Mouse (Mus musculus): ENCODE results near the gene Dspp. TPM values are rescaled to one million over a fixed set of nuclear protein-coding genes. Genes with fewer than 3 reads are reported as not detected.

The Dspp gene
- polyA plus RNA-seq (2014; fragmentation: Nextera tagmentation; extraction: Ambion mirVana): not detected in 2 replicates

DNA sequence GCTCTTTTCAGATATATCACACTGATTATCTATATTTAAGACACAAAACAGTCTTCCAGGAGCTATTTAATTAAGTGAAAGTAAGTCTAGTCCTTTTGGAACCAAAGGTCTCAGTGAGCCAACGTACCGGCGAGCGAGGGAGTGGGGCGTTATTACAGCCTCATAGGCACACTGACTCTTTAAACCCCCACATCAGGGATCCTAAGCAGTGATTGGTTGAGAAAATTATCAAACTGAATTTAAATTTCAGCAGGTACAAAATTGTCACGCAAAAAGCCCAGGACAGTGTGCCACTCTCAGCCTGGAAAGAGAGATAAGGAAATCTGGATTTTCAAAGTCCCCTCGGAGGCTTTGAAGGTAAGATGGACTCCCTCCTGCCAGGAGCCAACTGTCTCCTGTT is at the start of gene Dspp:
Gene Dspp, plus strand, starts transcription at position 301 of the 400 bp plus-strand sequence.
- H3K27ac ChIP-seq (replicated peaks; ENCODE audit: low read depth, low read length): no peak within 1 kb of the TSS
- ATAC-seq (ENCODE audit: low read depth) (no peak), DNase-seq (ENCODE audit: low spot score) (no peak)
- H3K4me2 ChIP-seq (ENCODE audit: low read depth, low read length): no peak within 1 kb of the TSS
- no peaks in the 10 kb centered on the region for H3K9me3 ChIP-seq (ENCODE audit: control insufficient read depth, low read length)
- WGBS: 85% methylated on average over 7 of the region's 7 CpGs
- no peak within 1 kb of the TSS for H3K9ac ChIP-seq (ENCODE audit: low read depth, low read length)
- no peaks in the 10 kb centered on the region for H3K4me1 ChIP-seq (ENCODE audit: control insufficient read depth, insufficient read depth, low read length)
- H3K27me3 ChIP-seq (replicated peaks; ENCODE audit: control insufficient read depth, insufficient read depth, low read length): no peaks in the 10 kb centered on the region
- H3K36me3 ChIP-seq (ENCODE audit: control insufficient read depth, insufficient read depth, low read length): no peaks in the 10 kb centered on the region
- H3K4me3 ChIP-seq (ENCODE audit: low read depth, low read length): no peak within 1 kb of the TSS

DNA sequence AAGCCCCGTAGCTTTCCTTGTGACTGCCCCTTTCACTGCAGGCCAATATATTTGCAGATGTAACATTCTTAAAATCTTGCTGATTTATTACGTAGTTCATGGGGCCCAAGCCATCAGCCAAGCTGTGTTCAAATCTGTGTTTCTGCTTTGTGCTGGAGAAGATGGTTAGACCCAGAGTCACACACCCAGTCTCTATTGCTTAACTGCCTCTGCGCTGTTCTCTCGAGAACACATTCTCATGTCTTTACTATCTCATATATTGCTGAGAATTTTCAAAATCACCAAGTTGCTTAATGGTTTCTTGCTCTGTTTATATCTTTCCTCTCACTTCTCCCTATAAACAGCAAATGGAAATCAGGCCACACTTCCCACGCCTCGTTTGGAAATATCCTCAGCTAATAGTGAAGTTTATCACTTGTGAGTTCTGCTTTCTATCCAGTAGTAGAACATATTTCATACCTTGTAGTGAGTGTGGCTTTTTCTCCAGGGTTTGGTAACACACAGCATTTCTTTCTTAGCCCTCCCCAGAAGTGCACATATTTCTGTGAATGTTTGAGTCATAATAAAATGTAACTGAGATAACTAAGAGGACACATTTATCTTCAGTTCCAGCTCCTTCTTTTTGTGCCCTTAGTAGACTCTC is 46.4 kb upstream of the Dspp start:
- no peak overlapping the region for H3K4me3 ChIP-seq (ENCODE audit: low read depth, low read length)
- DNase-seq (ENCODE audit: low spot score) (no peak), ATAC-seq (ENCODE audit: low read depth) (no peak)
- H3K9ac ChIP-seq (ENCODE audit: low read depth, low read length): no peak overlapping the region
- no peak overlapping the region for H3K4me2 ChIP-seq (ENCODE audit: low read depth, low read length)
- no peak overlapping the region for H3K27ac ChIP-seq (replicated peaks; ENCODE audit: low read depth, low read length)
- no peaks in the 10 kb centered on the region for H3K36me3 ChIP-seq (ENCODE audit: control insufficient read depth, insufficient read depth, low read length)
- H3K9me3 ChIP-seq (ENCODE audit: control insufficient read depth, low read length): no peaks in the 10 kb centered on the region
- peaks cover 7% of the 10 kb centered on the region; the same call in 1 of the 2 replicates for H3K4me1 ChIP-seq (ENCODE audit: control insufficient read depth, insufficient read depth, low read length)
- no peaks in the 10 kb centered on the region for H3K27me3 ChIP-seq (replicated peaks; ENCODE audit: control insufficient read depth, insufficient read depth, low read length)
- 83% methylated on average over 6 of the region's 6 CpGs for WGBS

- H3K9me3 ChIP-seq (ENCODE audit: control insufficient read depth, low read length): no peaks in the 10 kb centered on the region
- whole genome bisulfite sequencing: 84% methylated on average over 12 of the region's 12 CpGs
- DNase-seq (ENCODE audit: low spot score) (peak; percentile 55), ATAC-seq (ENCODE audit: low read depth) (peak; percentile 13; the same call in 1 of the 2 replicates)
- H3K27ac ChIP-seq (replicated peaks; ENCODE audit: low read depth, low read length): no peak overlapping the region
- H3K27me3 ChIP-seq (replicated peaks; ENCODE audit: control insufficient read depth, insufficient read depth, low read length): no peaks in the 10 kb centered on the region
- no peak overlapping the region for H3K4me3 ChIP-seq (ENCODE audit: low read depth, low read length)
- peaks cover 7% of the 10 kb centered on the region; the same call in 1 of the 2 replicates for H3K4me1 ChIP-seq (ENCODE audit: control insufficient read depth, insufficient read depth, low read length)
- H3K9ac ChIP-seq (ENCODE audit: low read depth, low read length): no peak overlapping the region
- no peaks in the 10 kb centered on the region for H3K36me3 ChIP-seq (ENCODE audit: control insufficient read depth, insufficient read depth, low read length)
- no peak overlapping the region for H3K4me2 ChIP-seq (ENCODE audit: low read depth, low read length)
These were observed 43.8 kb upstream of the Dspp start for GRCm38 (mm10) chr5:104126561-104127320.

GRCm38 (mm10) chr5:104127351-104127750 is 43.2 kb upstream of the Dspp start:
- H3K36me3 ChIP-seq (ENCODE audit: control insufficient read depth, insufficient read depth, low read length): no peaks in the 10 kb centered on the region
- H3K4me3 ChIP-seq (ENCODE audit: low read depth, low read length): no peak overlapping the region
- no peaks in the 10 kb centered on the region for H3K27me3 ChIP-seq (replicated peaks; ENCODE audit: control insufficient read depth, insufficient read depth, low read length)
- no peak overlapping the region for H3K27ac ChIP-seq (replicated peaks; ENCODE audit: low read depth, low read length)
- ATAC-seq (ENCODE audit: low read depth) (no peak), DNase-seq (ENCODE audit: low spot score) (no peak)
- no peak overlapping the region for H3K9ac ChIP-seq (ENCODE audit: low read depth, low read length)
- WGBS: 92% methylated on average over 1 of the region's 1 CpGs
- peaks cover 7% of the 10 kb centered on the region; the same call in 1 of the 2 replicates for H3K4me1 ChIP-seq (ENCODE audit: control insufficient read depth, insufficient read depth, low read length)
- no peak overlapping the region for H3K4me2 ChIP-seq (ENCODE audit: low read depth, low read length)
- no peaks in the 10 kb centered on the region for H3K9me3 ChIP-seq (ENCODE audit: control insufficient read depth, low read length)

- Histone ChIP-seq H3K4me2 (ENCODE audit: low read depth, low read length) (no peak overlapping the region), H3K4me1 (ENCODE audit: control insufficient read depth, insufficient read depth, low read length) (peaks cover 7% of the 10 kb centered on the region; the same call in 1 of the 2 replicates), H3K27me3 (replicated peaks; ENCODE audit: control insufficient read depth, insufficient read depth, low read length) (no peaks in the 10 kb centered on the region), H3K27ac (replicated peaks; ENCODE audit: low read depth, low read length) (no peak overlapping the region; the same call in 1 of the 2 replicates), H3K36me3 (ENCODE audit: control insufficient read depth, insufficient read depth, low read length) (no peaks in the 10 kb centered on the region), H3K4me3 (ENCODE audit: low read depth, low read length) (no peak overlapping the region), H3K9me3 (ENCODE audit: control insufficient read depth, low read length) (no peaks in the 10 kb centered on the region), H3K9ac (ENCODE audit: low read depth, low read length) (no peak overlapping the region)
- DNase-seq (ENCODE audit: low spot score) (peak; percentile 54), ATAC-seq (ENCODE audit: low read depth) (peak; percentile 70)
- WGBS: 29% methylated on average over 12 of the region's 12 CpGs
These were observed 42.1 kb upstream of the Dspp start for GRCm38 (mm10) chr5:104128281-104129031.

- H3K4me3 ChIP-seq (ENCODE audit: low read depth, low read length): no peak overlapping the region
- no peak overlapping the region for H3K9ac ChIP-seq (ENCODE audit: low read depth, low read length)
- H3K27me3 ChIP-seq (replicated peaks; ENCODE audit: control insufficient read depth, insufficient read depth, low read length): no peaks in the 10 kb centered on the region
- no peaks in the 10 kb centered on the region for H3K9me3 ChIP-seq (ENCODE audit: control insufficient read depth, low read length)
- no peak overlapping the region for H3K4me2 ChIP-seq (ENCODE audit: low read depth, low read length)
- ATAC-seq (ENCODE audit: low read depth): no peak
- no peaks in the 10 kb centered on the region for H3K36me3 ChIP-seq (ENCODE audit: control insufficient read depth, insufficient read depth, low read length)
- no peak overlapping the region for H3K27ac ChIP-seq (replicated peaks; ENCODE audit: low read depth, low read length)
- peaks cover 7% of the 10 kb centered on the region; the same call in 1 of the 2 replicates for H3K4me1 ChIP-seq (ENCODE audit: control insufficient read depth, insufficient read depth, low read length)
- DNase-seq (ENCODE audit: low spot score): no peak
- WGBS: 92% methylated on average over 4 of the region's 4 CpGs
These were observed 39.6 kb upstream of the Dspp start for GRCm38 (mm10) chr5:104130891-104131290.

- DNase-seq (ENCODE audit: low spot score): peak; percentile 63
These were observed 39.0 kb upstream of the Dspp start for GRCm38 (mm10) chr5:104131544-104131943.

GRCm38 (mm10) chr5:104133752-104134151 is 36.8 kb upstream of the Dspp start:
- no peak for ATAC-seq (ENCODE audit: low read depth)
- Histone ChIP-seq H3K4me3 (ENCODE audit: low read depth, low read length) (no peak overlapping the region), H3K9me3 (ENCODE audit: control insufficient read depth, low read length) (no peaks in the 10 kb centered on the region), H3K27ac (replicated peaks; ENCODE audit: low read depth, low read length) (no peak overlapping the region), H3K27me3 (replicated peaks; ENCODE audit: control insufficient read depth, insufficient read depth, low read length) (no peaks in the 10 kb centered on the region), H3K9ac (ENCODE audit: low read depth, low read length) (no peak overlapping the region), H3K4me1 (ENCODE audit: control insufficient read depth, insufficient read depth, low read length) (peaks cover 4% of the 10 kb centered on the region; the same call in 1 of the 2 replicates), H3K4me2 (ENCODE audit: low read depth, low read length) (no peak overlapping the region), H3K36me3 (ENCODE audit: control insufficient read depth, insufficient read depth, low read length) (no peaks in the 10 kb centered on the region)
- no peak for DNase-seq (ENCODE audit: low spot score)
- 65% methylated on average over 4 of the region's 4 CpGs for WGBS

More at GRCm38 (mm10) chr5:104131544-104131943, 39.0 kb upstream of the Dspp start:
- H3K4me2 ChIP-seq (ENCODE audit: low read depth, low read length): no peak overlapping the region
- no peaks in the 10 kb centered on the region for H3K27me3 ChIP-seq (replicated peaks; ENCODE audit: control insufficient read depth, insufficient read depth, low read length)
- H3K9ac ChIP-seq (ENCODE audit: low read depth, low read length): no peak overlapping the region
- no peak overlapping the region for H3K27ac ChIP-seq (replicated peaks; ENCODE audit: low read depth, low read length)
- no peaks in the 10 kb centered on the region for H3K36me3 ChIP-seq (ENCODE audit: control insufficient read depth, insufficient read depth, low read length)
- ATAC-seq (ENCODE audit: low read depth): no peak; the same call in 1 of the 2 replicates
- H3K4me3 ChIP-seq (ENCODE audit: low read depth, low read length): no peak overlapping the region
- peaks cover 7% of the 10 kb centered on the region; the same call in 1 of the 2 replicates for H3K4me1 ChIP-seq (ENCODE audit: control insufficient read depth, insufficient read depth, low read length)
- WGBS: 55% methylated on average over 4 of the region's 4 CpGs
- no peaks in the 10 kb centered on the region for H3K9me3 ChIP-seq (ENCODE audit: control insufficient read depth, low read length)
